Mouse (Mus musculus) urinary bladder, postnatal 36 days (tissue): Measurements from ENCODE around the gene Supt7l.

Experiments
- DNase-seq, 2 experiments: peaks; one replicate each; pipeline ENCODE4 v3.0.0; 2022; ENCODE audit warnings: low spot score in 2 of 2, mixed read lengths in 1 of 2

Supt7l gene

DNA sequence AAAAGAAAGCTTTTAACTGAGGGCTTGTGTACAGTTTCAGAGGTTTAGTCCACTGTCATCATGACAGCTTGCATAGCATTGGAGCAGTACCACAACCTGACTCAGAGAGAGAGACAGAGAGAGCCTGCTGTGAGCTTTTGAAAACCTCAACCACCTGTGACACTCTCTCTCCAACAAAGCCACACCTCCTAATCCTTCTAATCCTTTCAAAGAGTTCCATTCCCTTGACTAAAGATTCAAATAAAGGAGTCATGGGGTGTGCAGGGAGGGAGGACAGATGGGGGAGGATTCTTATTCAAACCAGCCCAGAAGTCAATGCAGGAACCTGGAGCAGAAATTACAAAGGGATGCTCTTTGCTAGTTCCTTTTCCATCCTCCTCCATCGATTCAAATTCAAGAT is 35.6 kb downstream of the Supt7l start:
- no peak for DNase-seq

DNA sequence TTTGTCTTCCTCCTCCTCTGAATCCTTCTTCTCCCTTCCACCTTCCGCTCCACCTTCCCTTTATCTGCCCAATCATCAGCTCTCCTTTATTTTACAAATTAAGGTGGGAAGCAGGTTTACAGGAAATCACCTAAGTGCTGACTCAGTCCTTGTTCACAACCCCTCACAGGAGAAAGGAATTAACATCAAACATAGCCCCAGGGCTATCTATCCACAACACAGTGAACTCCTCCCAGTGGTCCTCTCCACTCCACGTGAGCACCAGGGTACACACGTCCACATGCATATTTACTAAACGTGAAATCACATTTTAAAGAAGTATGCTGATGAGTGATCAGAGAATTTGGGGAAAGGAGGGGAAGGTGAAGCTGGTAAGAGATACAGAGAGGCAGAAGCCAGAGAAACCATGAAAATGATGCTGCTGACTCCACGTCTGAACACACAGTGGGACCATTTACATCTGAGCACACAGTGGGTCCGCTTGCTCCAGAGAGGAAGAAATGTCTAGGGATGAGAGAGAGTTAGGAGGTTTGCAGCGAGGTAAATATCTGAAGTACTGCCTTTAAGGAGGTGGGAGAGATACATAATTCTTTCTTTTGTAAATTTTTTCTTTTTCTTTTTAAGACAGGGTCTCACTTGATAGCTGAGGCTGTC is 38.4 kb downstream of the Supt7l start:
- no peak for DNase-seq

DNA sequence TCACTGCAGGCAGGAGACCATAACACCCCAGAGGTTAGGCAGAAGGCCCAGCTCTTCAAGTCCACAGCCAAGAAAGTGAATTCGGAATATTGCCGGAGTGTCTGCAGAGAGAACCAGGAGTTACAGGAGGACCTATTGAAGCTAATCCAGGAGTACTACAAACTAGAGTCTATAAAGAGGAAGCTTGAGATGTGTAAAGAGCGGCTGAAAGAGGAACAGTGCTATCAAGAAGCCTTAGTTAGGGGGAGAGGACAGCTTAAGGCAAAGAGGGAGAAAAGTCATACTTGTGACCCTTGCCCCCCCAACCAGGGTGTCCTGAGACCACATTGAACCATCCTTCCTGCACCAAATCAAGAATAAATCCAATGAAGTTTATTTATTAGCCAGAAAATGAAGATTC is 39.7 kb downstream of the Supt7l start:
- no peak for DNase-seq

DNA sequence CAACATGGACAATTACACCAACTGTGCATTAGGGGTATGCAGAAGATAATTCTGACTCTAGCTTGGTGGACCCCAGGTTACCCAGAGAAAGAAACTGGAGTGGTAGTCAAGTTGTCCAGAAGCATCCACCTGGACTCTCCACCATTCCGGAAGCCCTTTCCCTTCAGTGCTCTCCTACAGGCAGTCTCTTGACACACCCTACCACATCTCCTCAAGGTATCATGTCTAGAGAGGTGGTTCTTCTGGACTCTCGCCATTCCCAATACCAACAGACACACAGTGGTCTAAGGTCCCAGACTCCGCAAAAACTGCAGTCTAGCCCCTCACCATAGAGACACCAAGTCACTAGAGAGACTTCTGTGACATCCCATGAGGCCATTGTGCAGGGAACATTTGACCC is 42.2 kb downstream of the Supt7l start, which contains the start of gene 4930548H24Rik:
Gene 4930548H24Rik, plus strand, starts transcription at position 301 of the 400 bp plus-strand sequence.
- no peak for DNase-seq

DNA sequence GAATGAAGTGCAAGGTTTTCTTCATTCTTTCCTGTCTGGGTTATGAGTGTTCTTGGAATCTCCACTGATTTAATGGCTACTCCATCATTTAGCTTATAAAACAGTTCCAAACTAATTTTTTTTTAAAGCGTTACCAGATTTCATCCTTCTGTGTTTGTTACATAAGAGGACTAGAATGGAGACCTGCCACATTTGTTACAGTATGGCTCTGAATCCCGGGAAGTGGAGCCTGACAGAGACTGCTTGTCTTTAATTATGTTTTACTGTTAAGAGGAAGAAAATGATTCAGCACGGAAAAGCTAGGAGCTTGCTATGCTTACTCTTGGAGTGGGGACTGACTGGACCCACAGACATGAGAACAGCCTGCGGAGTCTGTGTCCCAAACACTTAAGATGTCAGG is 47.1 kb downstream of the Supt7l start:
- no peak for DNase-seq

DNA sequence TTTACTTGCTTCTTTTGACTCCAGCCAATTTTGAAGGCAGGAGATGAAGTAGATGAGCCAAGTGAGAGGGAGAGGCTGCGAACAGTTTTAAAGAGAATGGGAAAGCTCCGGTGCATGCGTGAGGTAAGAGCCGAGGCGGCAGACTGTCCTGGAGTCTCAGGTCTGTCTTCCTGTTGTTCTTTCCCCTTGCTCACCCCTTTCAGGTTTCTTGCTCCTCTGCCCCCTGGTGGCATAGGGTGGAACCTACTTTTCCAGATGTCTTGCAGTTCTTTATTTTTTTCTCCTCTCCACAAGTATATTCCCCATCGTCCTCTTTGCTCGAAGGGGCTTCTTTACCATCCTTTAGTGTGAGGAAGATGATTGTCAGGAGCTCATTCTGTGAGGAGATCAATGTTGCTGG is 57.3 kb downstream of the Supt7l start:
- DNase-seq = peak; percentile 38 to 41

DNA sequence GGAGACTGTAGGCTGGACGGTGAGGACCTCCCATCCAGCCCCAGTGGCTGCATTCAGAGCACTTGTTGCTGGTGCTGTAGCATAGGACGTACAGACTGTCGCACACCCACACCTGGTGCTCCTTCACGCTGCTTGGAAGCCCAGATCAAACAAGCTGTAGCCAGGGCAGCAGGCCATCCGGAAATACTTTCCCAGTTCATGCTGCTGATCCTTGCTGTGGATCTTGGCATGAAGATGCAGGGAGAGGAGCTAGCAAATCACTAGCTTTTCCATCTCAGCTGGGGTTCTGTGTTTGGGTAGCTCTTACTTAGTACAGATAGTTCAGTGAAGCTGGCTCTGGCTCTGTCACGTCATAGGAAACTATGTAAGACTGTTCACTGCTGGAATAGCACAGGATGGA is 57.9 kb downstream of the Supt7l start:
- no peak for DNase-seq

DNA sequence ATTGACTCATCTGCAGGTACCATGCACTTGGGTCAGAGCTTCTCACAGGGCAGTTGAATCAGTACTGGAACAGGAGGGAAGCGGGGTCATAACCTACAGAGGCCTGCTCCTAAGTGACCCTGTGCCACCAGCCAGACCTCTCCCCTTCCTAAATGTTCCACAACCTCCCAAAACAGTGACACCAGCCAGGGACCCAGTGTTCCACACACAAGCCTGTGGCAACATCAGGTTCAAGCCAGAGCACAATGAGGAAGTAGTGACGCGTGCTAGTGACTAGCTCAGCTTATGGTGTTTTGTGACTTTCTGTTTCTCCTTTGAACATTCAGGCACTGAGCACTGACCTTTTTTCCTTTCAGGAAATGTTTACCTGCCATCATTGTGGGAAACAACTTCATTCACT is 59.8 kb downstream of the Supt7l start:
- no peak for DNase-seq
